Mouse (Mus musculus) T-helper 2 cell (primary cell): Measurements from ENCODE around the gene Tmem95.

Experiments
- in situ Hi-C: fragments of 300-600 bp; cut with MboI, MseI; formaldehyde crosslinking; loops from one replicate; pipeline ENCODE4 v1.15.1; 2025; ENCODE audit warnings: high pct_unique_total_duplicates

Gene Tmem95

GRCm38 (mm10) chr11:69848021-69848420 is 29.8 kb downstream of the Tmem95 start:
- in situ Hi-C loops, result no loop called here

GRCm38 (mm10) chr11:69846738-69847688 is 30.8 kb downstream of the Tmem95 start:
- in situ Hi-C loops, result no loop called here

GRCm38 (mm10) chr11:69846198-69846680 is 31.6 kb downstream of the Tmem95 start, which contains the start of gene Plscr3:
Plscr3 (plus strand) TSS chr11:69846376.
- in situ Hi-C loops, result no loop called here

- in situ Hi-C loops, result loop anchor here (5.0 kb wide), 1 partner anchor 41 kb away; the partner anchor contains the start of gene Chrnb1
Measured at GRCm38 (mm10) chr11:69838714-69839104, 39.1 kb downstream of the Tmem95 start.

- in situ Hi-C loops, result loop anchor here (5.0 kb wide), 1 partner anchor 41 kb away; the partner anchor contains the start of gene Chrnb1
Measured at GRCm38 (mm10) chr11:69837952-69838713, 39.7 kb downstream of the Tmem95 start, which contains the start of gene Tmem256. Tmem256 (plus strand) TSS chr11:69838514.

- in situ Hi-C loops, result loop anchor here (5.0 kb wide), 1 partner anchor 40 kb away; the partner anchor contains the start of gene Chrnb1
Measured at GRCm38 (mm10) chr11:69837604-69837951, 40.2 kb downstream of the Tmem95 start, which contains the start of gene Nlgn2. Nlgn2 (minus strand) TSS chr11:69837784.

- in situ Hi-C loops, result loop anchor here (5.0 kb wide), 1 partner anchor 40 kb away; the partner anchor contains the start of gene Chrnb1
Measured at GRCm38 (mm10) chr11:69836703-69837576, 40.9 kb downstream of the Tmem95 start.

GRCm38 (mm10) chr11:69835966-69836335 is 41.9 kb downstream of the Tmem95 start:
- in situ Hi-C loops, result loop anchor here (5.0 kb wide), 1 partner anchor 39 kb away; the partner anchor contains the start of gene Chrnb1

- in situ Hi-C loops, result loop anchor here (5.0 kb wide), 1 partner anchor 38 kb away; the partner anchor contains the start of gene Chrnb1
Measured at GRCm38 (mm10) chr11:69835326-69835965, 42.4 kb downstream of the Tmem95 start.

- in situ Hi-C loops, result no loop called here
Measured at GRCm38 (mm10) chr11:69834001-69834549, 43.7 kb downstream of the Tmem95 start.

- in situ Hi-C loops, result no loop called here
Measured at GRCm38 (mm10) chr11:69833554-69833953, 44.3 kb downstream of the Tmem95 start.

- in situ Hi-C loops, result no loop called here
Measured at GRCm38 (mm10) chr11:69828832-69829231, 49.0 kb downstream of the Tmem95 start.
